Mouse (Mus musculus): ENCODE data around the gene Rnd2.

GRCm38 (mm10) chr11:101446319-101446718 lies 18.5 kb upstream of the Rnd2 start:
- no peak for TF ChIP-seq E2F4 (IDR thresholded peaks at IDR 0.05; ENCODE audit: insufficient replicate concordance, low read depth, low read length)
- peak; percentile 65 for TF ChIP-seq POLR2A (IDR thresholded peaks at IDR 0.05; ENCODE audit: low read depth, low read length)
- no peak for TF ChIP-seq ZKSCAN1 (IDR thresholded peaks at IDR 0.05; ENCODE audit: borderline replicate concordance, low read depth, low read length)
- peak; percentile 64 for TF ChIP-seq ZMIZ1 (IDR thresholded peaks at IDR 0.05; ENCODE audit: low read depth, low read length)
- TF ChIP-seq CTCF (conservative IDR thresholded peaks at IDR 0.05 in 1 of 2, IDR thresholded peaks at IDR 0.05 in 1 of 2; ENCODE audit: low read depth in 2 of 2, low read length in 2 of 2), result no peak
- TF ChIP-seq JUND (conservative IDR thresholded peaks at IDR 0.05; ENCODE audit: low read depth, low read length), result no peak
- TF ChIP-seq ETS1 (conservative IDR thresholded peaks at IDR 0.05; ENCODE audit: low read depth, low read length), result no peak
- no peak for TF ChIP-seq ZC3H11A (IDR thresholded peaks at IDR 0.05; ENCODE audit: low read depth, low read length)
- no peak for TF ChIP-seq EP300 (IDR thresholded peaks at IDR 0.05; ENCODE audit: low read length)
